Mouse (Mus musculus): ENCODE results near the gene Herc6.

GRCm38 (mm10) chr6:57532022-57532421, 48.8 kb upstream of the Herc6 start:
- no peak for TF ChIP-seq POLR2A (IDR thresholded peaks at IDR 0.05; ENCODE audit: borderline replicate concordance, control insufficient read depth, low read depth, low read length)
- TF ChIP-seq CTCF (IDR thresholded peaks at IDR 0.05; ENCODE audit: control insufficient read depth, insufficient read depth, low read length), result no peak

Measured in bone marrow, adult 2 months (tissue).